Comparison of ENCODE assay signal across 10 mouse cellular contexts in genomic region chr10:99132189-99132588, GRCm38 (mm10). TPM values are rescaled to one million over a fixed set of nuclear protein-coding genes. Genes with fewer than 3 reads are reported as not detected.
A peak's percentile ranks its signal among the peaks of the same experiment; 100 is the strongest.
DNase-seq lines count a peak whose midpoint lies in the region; ATAC-seq and TF ChIP-seq lines count a peak whose summit lies in the region.
"Had no signal": no experiment of that assay in that cellular context is flagged by ENCODE, and none has a peak within 500 bp of the region (broad histone marks: within the 10 kb centered on the region; RNA-seq: fewer than 3 reads in every experiment).

No protein-coding gene starts in this region.

- H3K27ac ChIP-seq in neural tube, embryonic 14.5 days (ENCODE audit: low read depth, low read length), result no peak overlapping the region
- no peak overlapping the region for H3K27ac ChIP-seq in lung, postnatal 0 days (ENCODE audit: low read length)

- no peaks in the 10 kb centered on the region for H3K9me3 ChIP-seq in neural tube, embryonic 14.5 days (ENCODE audit: control insufficient read depth, low read length)
- H3K9me3 ChIP-seq in lung, postnatal 0 days (ENCODE audit: low read length), result no peaks in the 10 kb centered on the region

- TF ChIP-seq CTCF in lung, postnatal 0 days (IDR thresholded peaks at IDR 0.05), result no peak

- TF ChIP-seq EP300 in lung, postnatal 0 days (IDR thresholded peaks at IDR 0.05), result no peak

- peak; percentile 19 to 33 for DNase-seq in heart, postnatal 10 days
- no peak for DNase-seq in heart, adult 9 months (ENCODE audit: low spot score in 2 of 2)
- DNase-seq in neural tube, embryonic 10.5 days (ENCODE audit: extremely low spot score, low spot score), result no peak
- peak; percentile 68 for DNase-seq in lung, postnatal 0 days (ENCODE audit: low spot score)
- DNase-seq in thymus, postnatal 25 days, result peak; percentile 86
- DNase-seq in adrenal gland, postnatal 14 days, result no peak
- no peak for DNase-seq in ovary, postnatal 10 days (ENCODE audit: low spot score)

- H3K27me3 ChIP-seq in neural tube, embryonic 14.5 days (ENCODE audit: control insufficient read depth, insufficient read depth, low read length), result no peaks in the 10 kb centered on the region
- no peaks in the 10 kb centered on the region for H3K27me3 ChIP-seq in lung, postnatal 0 days (replicated peaks; ENCODE audit: insufficient read depth, low read length)

- no peak overlapping the region for H3K4me3 ChIP-seq in neural tube, embryonic 14.5 days (ENCODE audit: low read depth, low read length)
- no peak overlapping the region for H3K4me3 ChIP-seq in lung, postnatal 0 days (ENCODE audit: low read depth, low read length)

- H3K4me2 ChIP-seq in neural tube, embryonic 14.5 days (ENCODE audit: low read depth, low read length), result no peak overlapping the region
- H3K4me2 ChIP-seq in lung, postnatal 0 days (replicated peaks; ENCODE audit: low read depth, low read length), result no peak overlapping the region
- H3K4me2 ChIP-seq: liver, embryonic 11.5 days had no signal

- peak; percentile 45; the same call in 1 of the 2 replicates for ATAC-seq in neural tube, embryonic 14.5 days (ENCODE audit: low read depth)
- peak; percentile 88 for ATAC-seq in lung, postnatal 0 days

- WGBS in neural tube, embryonic 14.5 days, result 73% methylated on average over 6 of the region's 6 CpGs
- WGBS in lung, postnatal 0 days, result 58% methylated on average over 6 of the region's 6 CpGs

- intact Hi-C loops in heart, postnatal 10 days (cut with DNase I), result no loop called here

- no peak overlapping the region for H3K9ac ChIP-seq in neural tube, embryonic 14.5 days (replicated peaks; ENCODE audit: low read depth, low read length)
- no peak overlapping the region for H3K9ac ChIP-seq in lung, postnatal 0 days (replicated peaks; ENCODE audit: low read depth)

- no peaks in the 10 kb centered on the region for H3K36me3 ChIP-seq in neural tube, embryonic 14.5 days (ENCODE audit: control insufficient read depth, insufficient read depth, low read length)
- H3K36me3 ChIP-seq in lung, postnatal 0 days (ENCODE audit: insufficient read depth, low read length), result no peaks in the 10 kb centered on the region; the same call in 1 of the 2 replicates

- H3K4me1 ChIP-seq in neural tube, embryonic 14.5 days (ENCODE audit: control insufficient read depth, insufficient read depth, low read length), result no peaks in the 10 kb centered on the region
- H3K4me1 ChIP-seq in lung, postnatal 0 days (ENCODE audit: insufficient read depth, low read depth, low read length), result no peaks in the 10 kb centered on the region

RNA-seq across cellular contexts. Expression of gene Phxr2, which starts 6.1 kb away (rescaled TPM):
- total RNA-seq in heart, postnatal 10 days (2021), result not detected
- polyA plus RNA-seq in neural tube, embryonic 14.5 days (2014; fragmentation: Nextera tagmentation; extraction: Ambion mirVana), result not detected in 2 replicates
- polyA plus RNA-seq in lung, postnatal 0 days (2015; fragmentation: Nextera tagmentation; extraction: Ambion mirVana), result not detected in 2 replicates
- total RNA-seq in adrenal gland, postnatal 14 days (2021), result not detected in 2 replicates
- total RNA-seq: gastrocnemius, adult 8-10 months had no signal

RNA-seq across cellular contexts. Expression of gene Galnt4, which starts 24.2 kb away (rescaled TPM):
- total RNA-seq in heart, postnatal 10 days (2021), result 1 to 10 TPM; 4.9 to 6.1 TPM
- polyA plus RNA-seq in neural tube, embryonic 14.5 days (2014; fragmentation: Nextera tagmentation; extraction: Ambion mirVana), result 2.9 and 4.2 TPM in 2 replicates
- 8.0 and 8.9 TPM in 2 replicates for polyA plus RNA-seq in lung, postnatal 0 days (2015; fragmentation: Nextera tagmentation; extraction: Ambion mirVana)
- 6.8 and 6.9 TPM in 2 replicates for total RNA-seq in adrenal gland, postnatal 14 days (2021)

RNA-seq across cellular contexts. Expression of gene Poc1b, which starts 25.4 kb away (rescaled TPM):
- total RNA-seq in heart, postnatal 10 days (2021), result 10 to 100 TPM; 10.5 to 12.1 TPM
- polyA plus RNA-seq in neural tube, embryonic 14.5 days (2014; fragmentation: Nextera tagmentation; extraction: Ambion mirVana), result 13.8 and 15.7 TPM in 2 replicates
- polyA plus RNA-seq in lung, postnatal 0 days (2015; fragmentation: Nextera tagmentation; extraction: Ambion mirVana), result 6.1 and 6.2 TPM in 2 replicates
- 12.7 and 13.1 TPM in 2 replicates for total RNA-seq in adrenal gland, postnatal 14 days (2021)

Comparison
In these comparisons a context has a peak if more than half of its experiments do, and no peak if none do; other contexts are left out.
1. DNase-seq: peak in heart, postnatal 10 days (2 of 2), lung, postnatal 0 days (single experiment) and thymus, postnatal 25 days (single experiment); none in heart, adult 9 months (0 of 2), neural tube, embryonic 10.5 days (single experiment), adrenal gland, postnatal 14 days (single experiment) and ovary, postnatal 10 days (single experiment).